Mouse (Mus musculus) erythroid progenitor cell, adult 5-6 weeks (primary cell): ENCODE data around the gene Tmem94. TPM values are rescaled to one million over a fixed set of nuclear protein-coding genes. Genes with fewer than 3 reads are reported as not detected.

ENCODE experiments used
- ATAC-seq: replicated peaks from 2 replicates; pipeline ENCODE4 v1.8.0; 2016; ENCODE audit warnings: moderate number of reproducible peaks, mild to moderate bottlenecking, moderate TSS enrichment, inconsistent platforms; ENCODE audit not compliant: poor library complexity, low FRiP score, severe bottlenecking
- total RNA-seq, 2 experiments: library from RNA; stranded (forward) in 1 of 2; stranded (reverse) in 1 of 2; fragments of 150-400 nt in 1 of 2; fragments of 186-747, 209-891 nt in 1 of 2; gene quantifications; 2 replicates each; pipeline versions ENCODE4 v1.2.3 to v1.2.4; 2015 to 2017; ENCODE audit warnings: low replicate concordance in 2 of 2

The Tmem94 gene
- total RNA-seq, 2 experiments from 2014 or later = 35.3 to 36.9 TPM

DNA sequence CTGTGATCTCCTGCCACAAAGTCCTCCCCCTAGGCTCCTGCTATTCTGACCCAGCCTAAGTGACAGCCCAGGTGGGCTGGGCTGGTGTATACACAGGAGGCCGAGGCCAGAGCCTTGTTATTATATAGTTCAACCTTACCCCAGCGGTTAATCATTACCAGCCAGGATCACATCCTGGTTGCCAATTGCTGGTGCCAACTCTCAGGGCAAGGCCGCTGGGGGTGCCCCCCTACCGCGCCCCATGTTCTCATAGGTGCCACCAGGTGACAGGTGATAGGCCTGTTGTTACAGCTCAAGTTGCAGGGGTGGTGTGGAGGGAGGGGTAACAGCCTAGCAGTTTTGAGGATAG, 78.6 kb downstream of the Tmem94 start:
- ATAC-seq = no peak

DNA sequence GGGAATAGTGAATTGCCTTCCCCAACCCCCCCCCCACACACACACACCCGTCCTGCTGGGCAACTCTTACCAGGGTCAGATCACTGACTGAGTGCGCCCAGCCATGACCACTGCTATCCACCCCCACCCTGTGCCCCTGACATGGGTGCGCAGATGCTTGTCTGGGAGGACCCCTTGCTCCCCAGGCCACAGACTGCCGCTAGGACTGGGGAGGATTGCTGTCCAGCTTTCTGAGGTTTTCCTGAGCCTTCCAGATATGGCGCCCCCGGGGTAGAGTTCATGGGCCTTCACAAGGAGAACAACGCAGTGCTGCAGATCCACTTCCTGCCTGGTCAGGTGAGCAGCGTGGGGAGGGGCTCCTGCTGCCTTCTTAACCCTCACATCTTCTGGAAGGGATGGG, 79.0 kb downstream of the Tmem94 start:
- no peak for ATAC-seq

DNA sequence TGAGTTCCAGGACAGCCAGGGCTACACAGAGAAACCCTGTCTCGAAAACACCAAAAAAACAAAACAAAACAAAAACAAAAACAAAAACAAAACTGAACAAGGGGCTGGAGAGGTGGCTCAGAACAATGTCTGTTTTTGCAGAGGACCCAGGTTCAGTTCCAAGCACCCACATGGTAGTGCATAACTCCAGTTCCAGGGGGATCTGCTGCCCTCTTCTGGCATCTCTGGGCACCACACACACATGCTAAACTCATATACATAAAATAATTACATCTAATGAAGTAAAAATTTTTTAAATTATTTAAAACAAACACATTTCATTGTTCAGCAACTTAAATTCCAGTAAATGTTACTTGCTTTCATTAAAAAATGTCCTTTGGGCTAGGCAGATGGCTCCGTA, 80.6 kb downstream of the Tmem94 start:
- ATAC-seq = no peak

Other genes starting within 250 kb of the Tmem94 start
- 450 and 609 TPM in 2 replicates for gene Sumo2, start 229.2 kb upstream of the Tmem94 start, total RNA-seq (2015; ENCODE audit: low replicate concordance)
- 286 and 389 TPM in 2 replicates for gene Sumo2, start 229.2 kb upstream of the Tmem94 start, total RNA-seq (2017; ENCODE audit: low replicate concordance)
- gene Nup85, start 201.0 kb upstream of the Tmem94 start, total RNA-seq (2015; ENCODE audit: low replicate concordance) = 78.9 and 133 TPM in 2 replicates
- gene Nup85, start 201.0 kb upstream of the Tmem94 start, total RNA-seq (2017; ENCODE audit: low replicate concordance) = 141 and 174 TPM in 2 replicates
- 10.1 and 22.2 TPM in 2 replicates for gene Mrps7, start 161.5 kb upstream of the Tmem94 start, total RNA-seq (2015; ENCODE audit: low replicate concordance)
- gene Mrps7, start 161.5 kb upstream of the Tmem94 start, total RNA-seq (2017; ENCODE audit: low replicate concordance) = 5.1 and 12.3 TPM in 2 replicates
- 18.0 and 20.9 TPM in 2 replicates for gene Gga3, start 161.4 kb upstream of the Tmem94 start, total RNA-seq (2015; ENCODE audit: low replicate concordance)
- gene Gga3, start 161.4 kb upstream of the Tmem94 start, total RNA-seq (2017; ENCODE audit: low replicate concordance) = 20.7 and 33.2 TPM in 2 replicates
- 62.3 and 66.7 TPM in 2 replicates for gene Mif4gd, start 152.5 kb upstream of the Tmem94 start, total RNA-seq (2015; ENCODE audit: low replicate concordance)
- gene Mif4gd, start 152.5 kb upstream of the Tmem94 start, total RNA-seq (2017; ENCODE audit: low replicate concordance) = 36.5 and 69.8 TPM in 2 replicates
- 3.2 and 7.1 TPM in 2 replicates for gene Slc25a19, start 137.1 kb upstream of the Tmem94 start, total RNA-seq (2015; ENCODE audit: low replicate concordance)
- 2.0 and 6.4 TPM in 2 replicates for gene Slc25a19, start 137.1 kb upstream of the Tmem94 start, total RNA-seq (2017; ENCODE audit: low replicate concordance)
- 36.8 and 49.5 TPM in 2 replicates for gene Grb2, start 56.8 kb upstream of the Tmem94 start, total RNA-seq (2015; ENCODE audit: low replicate concordance)
- gene Grb2, start 56.8 kb upstream of the Tmem94 start, total RNA-seq (2017; ENCODE audit: low replicate concordance) = 10.1 and 29.1 TPM in 2 replicates
- gene Caskin2, start 48.2 kb downstream of the Tmem94 start, total RNA-seq (2015; ENCODE audit: low replicate concordance) = 6.7 and 13.0 TPM in 2 replicates
- gene Caskin2, start 48.2 kb downstream of the Tmem94 start, total RNA-seq (2017; ENCODE audit: low replicate concordance) = 5.6 and 6.0 TPM in 2 replicates
- 4.0 and 12.6 TPM in 2 replicates for gene Tsen54, start 49.3 kb downstream of the Tmem94 start, total RNA-seq (2015; ENCODE audit: low replicate concordance)
- gene Tsen54, start 49.3 kb downstream of the Tmem94 start, total RNA-seq (2017; ENCODE audit: low replicate concordance) = 3.6 and 4.3 TPM in 2 replicates
- 1.7 TPM in 1 of 2 replicates, not detected in the other for gene Llgl2, start 58.6 kb downstream of the Tmem94 start, total RNA-seq (2015; ENCODE audit: low replicate concordance)
- 0.26 and 1.8 TPM in 2 replicates for gene Llgl2, start 58.6 kb downstream of the Tmem94 start, total RNA-seq (2017; ENCODE audit: low replicate concordance)
- gene Myo15b, start 93.0 kb downstream of the Tmem94 start, total RNA-seq (2015; ENCODE audit: low replicate concordance) = not detected in 2 replicates
- not detected in 2 replicates for gene Myo15b, start 93.0 kb downstream of the Tmem94 start, total RNA-seq (2017; ENCODE audit: low replicate concordance)
- gene Smim5, start 134.5 kb downstream of the Tmem94 start, total RNA-seq (2015; ENCODE audit: low replicate concordance) = 37.7 and 44.7 TPM in 2 replicates
- 27.1 and 64.4 TPM in 2 replicates for gene Smim5, start 134.5 kb downstream of the Tmem94 start, total RNA-seq (2017; ENCODE audit: low replicate concordance)
- gene Smim6, start 146.6 kb downstream of the Tmem94 start, total RNA-seq (2015; ENCODE audit: low replicate concordance) = 4.3 and 15.1 TPM in 2 replicates
- gene Smim6, start 146.6 kb downstream of the Tmem94 start, total RNA-seq (2017; ENCODE audit: low replicate concordance) = 0.23 and 6.4 TPM in 2 replicates
- 16.6 and 17.6 TPM in 2 replicates for gene Sap30bp, start 167.8 kb downstream of the Tmem94 start, total RNA-seq (2015; ENCODE audit: low replicate concordance)
- gene Sap30bp, start 167.8 kb downstream of the Tmem94 start, total RNA-seq (2017; ENCODE audit: low replicate concordance) = 224 and 296 TPM in 2 replicates
- 16.3 and 17.7 TPM in 2 replicates for gene Recql5, start 168.0 kb downstream of the Tmem94 start, total RNA-seq (2015; ENCODE audit: low replicate concordance)
- gene Recql5, start 168.0 kb downstream of the Tmem94 start, total RNA-seq (2017; ENCODE audit: low replicate concordance) = 13.8 and 33.5 TPM in 2 replicates
- gene Itgb4, start 209.3 kb downstream of the Tmem94 start, total RNA-seq (2015; ENCODE audit: low replicate concordance) = not detected in 2 replicates
- not detected in 2 replicates for gene Itgb4, start 209.3 kb downstream of the Tmem94 start, total RNA-seq (2017; ENCODE audit: low replicate concordance)
- gene Galk1, start 247.3 kb downstream of the Tmem94 start, total RNA-seq (2015; ENCODE audit: low replicate concordance) = 3.4 TPM in 1 of 2 replicates, not detected in the other
- 1.3 and 5.1 TPM in 2 replicates for gene Galk1, start 247.3 kb downstream of the Tmem94 start, total RNA-seq (2017; ENCODE audit: low replicate concordance)